Mouse (Mus musculus) bone marrow macrophage, adult 2 months (primary cell): ENCODE results near the gene Gga1. TPM values are rescaled to one million over a fixed set of nuclear protein-coding genes. Genes with fewer than 3 reads are reported as not detected.

Experiments
- H3K27ac ChIP-seq: 2 replicates; pipeline ENCODE4 v1.5.1; 2012; ENCODE audit warnings: low read depth, low read length; ENCODE audit not compliant: insufficient read depth
- H3K4me1 ChIP-seq: 2 replicates; pipeline ENCODE4 v1.6.1; 2012; ENCODE audit warnings: low read length; ENCODE audit not compliant: control insufficient read depth, insufficient read depth
- H3K4me3 ChIP-seq: 2 replicates; pipeline ENCODE4 v1.5.1; 2012; ENCODE audit warnings: mild to moderate bottlenecking, low read length, moderate library complexity; ENCODE audit not compliant: insufficient read depth
- CTCF ChIP-seq: IDR thresholded peaks from 2 replicates; pipeline ENCODE4 v1.5.1; 2012; ENCODE audit warnings: low read depth, mild to moderate bottlenecking, low read length, moderate library complexity
- POLR2A ChIP-seq: IDR thresholded peaks from 2 replicates; pipeline ENCODE4 v1.6.1; 2012; ENCODE audit warnings: mild to moderate bottlenecking, low read depth, low read length, borderline replicate concordance
- polyA plus RNA-seq: library from polyadenylated mRNA; stranded (reverse); fragments of >200 nt; gene quantifications from 2 replicates; pipeline ENCODE4 v1.2.4, GENCODE M21; 2012; ENCODE audit not compliant: missing spikeins, insufficient read depth, insufficient read length

The Gga1 gene
- polyA plus RNA-seq, 1 experiment = 76.5 TPM

- Histone ChIP-seq H3K4me3 (no peak overlapping the region), H3K4me1 (peaks cover 13% of the 10 kb centered on the region), H3K27ac (no peak overlapping the region)
- TF ChIP-seq POLR2A (no peak), CTCF (no peak)
Observed at GRCm38 (mm10) chr15:78922700-78923099, 45.7 kb downstream of the Gga1 start.

GRCm38 (mm10) chr15:78923585-78923984 is 46.6 kb downstream of the Gga1 start:
- H3K4me1 ChIP-seq = peaks cover 16% of the 10 kb centered on the region
- H3K4me3 ChIP-seq = no peak overlapping the region
- no peak overlapping the region for H3K27ac ChIP-seq
- no peak for TF ChIP-seq CTCF
- TF ChIP-seq POLR2A = no peak

- TF ChIP-seq POLR2A (no peak), CTCF (no peak)
- Histone ChIP-seq H3K27ac (no peak overlapping the region), H3K4me1 (peaks cover 17% of the 10 kb centered on the region)
Observed at GRCm38 (mm10) chr15:78925129-78925528, 48.1 kb downstream of the Gga1 start.

GRCm38 (mm10) chr15:78926021-78926919 is 49.3 kb downstream of the Gga1 start, which contains the start of gene Lgals1:
Lgals1 (plus strand) TSS chr15:78926725.
- TF ChIP-seq CTCF (no peak), POLR2A (peak; percentile 98)
- peak within 1 kb of the TSS; percentile 87 for H3K4me3 ChIP-seq
- H3K27ac ChIP-seq = peak within 1 kb of the TSS; percentile 93
- peaks cover 17% of the 10 kb centered on the region for H3K4me1 ChIP-seq

More at GRCm38 (mm10) chr15:78925129-78925528, 48.1 kb downstream of the Gga1 start:
- no peak overlapping the region for H3K4me3 ChIP-seq

GRCm38 (mm10) chr15:78927021-78927787 is 50.2 kb downstream of the Gga1 start:
- no peak for TF ChIP-seq POLR2A
- no peak for TF ChIP-seq CTCF
- Histone ChIP-seq H3K27ac (peak overlapping the region; percentile 93), H3K4me3 (peak overlapping the region; percentile 87), H3K4me1 (peaks cover 17% of the 10 kb centered on the region)

- H3K27ac ChIP-seq = peak overlapping the region; percentile 93
- H3K4me1 ChIP-seq = peaks cover 17% of the 10 kb centered on the region
- peak overlapping the region; percentile 87 for H3K4me3 ChIP-seq
- TF ChIP-seq CTCF (no peak), POLR2A (0 out of 2 replicates have a peak, but pooled peaks have one; percentile 37)
Observed at GRCm38 (mm10) chr15:78927788-78928457, 50.9 kb downstream of the Gga1 start.

GRCm38 (mm10) chr15:78928539-78928938 is 51.5 kb downstream of the Gga1 start:
- H3K4me1 ChIP-seq = peaks cover 17% of the 10 kb centered on the region
- H3K27ac ChIP-seq = peak overlapping the region; percentile 85
- peak overlapping the region; percentile 47 for H3K4me3 ChIP-seq
- no peak for TF ChIP-seq CTCF
- no peak for TF ChIP-seq POLR2A

- Histone ChIP-seq H3K4me1 (peaks cover 15% of the 10 kb centered on the region), H3K4me3 (no peak overlapping the region), H3K27ac (no peak overlapping the region)
- TF ChIP-seq POLR2A (no peak), CTCF (no peak)
Observed at GRCm38 (mm10) chr15:78930192-78930706, 53.3 kb downstream of the Gga1 start.

GRCm38 (mm10) chr15:78930801-78931426 is 53.9 kb downstream of the Gga1 start:
- Histone ChIP-seq H3K27ac (no peak overlapping the region), H3K4me1 (peaks cover 10% of the 10 kb centered on the region)

More at GRCm38 (mm10) chr15:78930801-78931426, 53.9 kb downstream of the Gga1 start:
- no peak overlapping the region for H3K4me3 ChIP-seq
- TF ChIP-seq POLR2A (no peak), CTCF (no peak)
